Mouse (Mus musculus): Measurements from ENCODE around the gene Atg4d. TPM values are rescaled to one million over a fixed set of nuclear protein-coding genes. Genes with fewer than 3 reads are reported as not detected.
"Not testable (repeated sequence)": the region's sequence is repeated elsewhere in the genome, so short reads cannot be mapped to it uniquely, and the experiment has no call there.

The Atg4d gene
- 36.4 and 40.0 TPM in 2 replicates for polyA plus RNA-seq (2015; fragmentation: Nextera tagmentation; extraction: Ambion mirVana)

GRCm38 (mm10) chr9:21265000-21265561 lies at the start of gene Atg4d:
Atg4d (plus strand) TSS chr9:21265293.
- peak; percentile 100 for DNase-seq (ENCODE audit: low spot score)
- H3K4me1 ChIP-seq (ENCODE audit: insufficient read depth, low read depth, low read length), result peaks cover 15% of the 10 kb centered on the region
- peak within 1 kb of the TSS; percentile 88 for H3K4me2 ChIP-seq (replicated peaks; ENCODE audit: low read depth, low read length)
- WGBS, result 1% methylated on average over 47 of the region's 49 CpGs
- H3K36me3 ChIP-seq (ENCODE audit: insufficient read depth, low read length), result peaks cover 4% of the 10 kb centered on the region
- peak within 1 kb of the TSS; percentile 96 for H3K4me3 ChIP-seq (ENCODE audit: low read depth, low read length)
- peak; percentile 99 for ATAC-seq
- peak within 1 kb of the TSS; percentile 88 for H3K9ac ChIP-seq (replicated peaks; ENCODE audit: low read depth)
- H3K27me3 ChIP-seq (replicated peaks; ENCODE audit: insufficient read depth, low read length), result no peaks in the 10 kb centered on the region
- H3K9me3 ChIP-seq (ENCODE audit: low read length), result no peaks in the 10 kb centered on the region
- H3K27ac ChIP-seq (ENCODE audit: low read length), result peak within 1 kb of the TSS; percentile 81
- TF ChIP-seq CTCF (IDR thresholded peaks at IDR 0.05) (no peak), EP300 (IDR thresholded peaks at IDR 0.05) (peak; percentile 4; the same call in 1 of the 2 replicates)

GRCm38 (mm10) chr9:21216050-21216841 lies 48.8 kb upstream of the Atg4d start:
- WGBS, result 61% methylated on average over 21 of the region's 25 CpGs
- H3K9ac ChIP-seq (replicated peaks; ENCODE audit: low read depth), result no peak overlapping the region
- ATAC-seq (no peak), DNase-seq (ENCODE audit: low spot score) (no peak)
- H3K4me1 ChIP-seq (ENCODE audit: insufficient read depth, low read depth, low read length), result no peaks in the 10 kb centered on the region
- H3K27me3 ChIP-seq (replicated peaks; ENCODE audit: insufficient read depth, low read length), result no peaks in the 10 kb centered on the region
- H3K4me2 ChIP-seq (replicated peaks; ENCODE audit: low read depth, low read length), result no peak overlapping the region
- H3K4me3 ChIP-seq (ENCODE audit: low read depth, low read length), result no peak overlapping the region
- no peak overlapping the region for H3K27ac ChIP-seq (ENCODE audit: low read length)
- H3K36me3 ChIP-seq (ENCODE audit: insufficient read depth, low read length), result no peaks in the 10 kb centered on the region
- no peaks in the 10 kb centered on the region for H3K9me3 ChIP-seq (ENCODE audit: low read length)
- TF ChIP-seq EP300 (IDR thresholded peaks at IDR 0.05), result no peak

- 52% methylated on average over 3 of the region's 3 CpGs for WGBS
- no peak for ATAC-seq
- TF ChIP-seq CTCF (IDR thresholded peaks at IDR 0.05), result peak; percentile 20; the same call in 1 of the 2 replicates
- no peak for TF ChIP-seq EP300 (IDR thresholded peaks at IDR 0.05)
- Histone ChIP-seq H3K27me3 (replicated peaks; ENCODE audit: insufficient read depth, low read length) (no peaks in the 10 kb centered on the region), H3K27ac (ENCODE audit: low read length) (no peak overlapping the region), H3K4me1 (ENCODE audit: insufficient read depth, low read depth, low read length) (no peaks in the 10 kb centered on the region), H3K4me2 (replicated peaks; ENCODE audit: low read depth, low read length) (no peak overlapping the region), H3K36me3 (ENCODE audit: insufficient read depth, low read length) (no peaks in the 10 kb centered on the region), H3K9me3 (ENCODE audit: low read length) (no peaks in the 10 kb centered on the region), H3K9ac (replicated peaks; ENCODE audit: low read depth) (no peak overlapping the region), H3K4me3 (ENCODE audit: low read depth, low read length) (no peak overlapping the region)
- no peak for DNase-seq (ENCODE audit: low spot score)
Observed at GRCm38 (mm10) chr9:21219820-21220219, 45.3 kb upstream of the Atg4d start.

GRCm38 (mm10) chr9:21220490-21221382 lies 44.4 kb upstream of the Atg4d start:
- DNase-seq (ENCODE audit: low spot score), result peak; percentile 95
- 0 out of 2 replicates have a peak overlapping the region, but pooled peaks have one; percentile 9 for H3K27ac ChIP-seq (ENCODE audit: low read length)
- 10% methylated on average over 21 of the region's 21 CpGs for WGBS
- no peak overlapping the region for H3K9ac ChIP-seq (replicated peaks; ENCODE audit: low read depth)
- peak overlapping the region; percentile 32 for H3K4me3 ChIP-seq (ENCODE audit: low read depth, low read length)
- H3K36me3 ChIP-seq (ENCODE audit: insufficient read depth, low read length), result no peaks in the 10 kb centered on the region
- H3K4me2 ChIP-seq (replicated peaks; ENCODE audit: low read depth, low read length), result peak overlapping the region; percentile 49
- no peaks in the 10 kb centered on the region for H3K27me3 ChIP-seq (replicated peaks; ENCODE audit: insufficient read depth, low read length)
- ATAC-seq, result peak; percentile 95
- H3K4me1 ChIP-seq (ENCODE audit: insufficient read depth, low read depth, low read length), result no peaks in the 10 kb centered on the region; the same call in 1 of the 2 replicates
- H3K9me3 ChIP-seq (ENCODE audit: low read length), result no peaks in the 10 kb centered on the region
- TF ChIP-seq CTCF (IDR thresholded peaks at IDR 0.05), result peak; percentile 97
- no peak for TF ChIP-seq EP300 (IDR thresholded peaks at IDR 0.05)

- no peaks in the 10 kb centered on the region for H3K27me3 ChIP-seq (replicated peaks; ENCODE audit: insufficient read depth, low read length)
- H3K9me3 ChIP-seq (ENCODE audit: low read length), result no peaks in the 10 kb centered on the region
- no peak overlapping the region for H3K9ac ChIP-seq (replicated peaks; ENCODE audit: low read depth)
- H3K4me3 ChIP-seq (ENCODE audit: low read depth, low read length), result no peak overlapping the region
- H3K4me1 ChIP-seq (ENCODE audit: insufficient read depth, low read depth, low read length), result no peaks in the 10 kb centered on the region; the same call in 1 of the 2 replicates
- H3K27ac ChIP-seq (ENCODE audit: low read length), result no peak overlapping the region
- 12% methylated on average over 7 of the region's 7 CpGs for WGBS
- no peak for TF ChIP-seq EP300 (IDR thresholded peaks at IDR 0.05)
- peak; percentile 74 for TF ChIP-seq CTCF (IDR thresholded peaks at IDR 0.05)
- H3K36me3 ChIP-seq (ENCODE audit: insufficient read depth, low read length), result no peaks in the 10 kb centered on the region
- ATAC-seq (peak; percentile 57), DNase-seq (ENCODE audit: low spot score) (peak; percentile 89)
- peak overlapping the region; percentile 49; the same call in 1 of the 2 replicates for H3K4me2 ChIP-seq (replicated peaks; ENCODE audit: low read depth, low read length)
Observed at GRCm38 (mm10) chr9:21221383-21221929, 43.6 kb upstream of the Atg4d start.

GRCm38 (mm10) chr9:21223490-21223889 lies 41.6 kb upstream of the Atg4d start:
- H3K4me3 ChIP-seq (ENCODE audit: low read depth, low read length); H3K36me3 ChIP-seq (ENCODE audit: insufficient read depth, low read length); H3K4me1 ChIP-seq (ENCODE audit: insufficient read depth, low read depth, low read length); H3K27ac ChIP-seq (ENCODE audit: low read length); ATAC-seq; H3K9me3 ChIP-seq (ENCODE audit: low read length); H3K9ac ChIP-seq (replicated peaks; ENCODE audit: low read depth); H3K4me2 ChIP-seq (replicated peaks; ENCODE audit: low read depth, low read length); H3K27me3 ChIP-seq (replicated peaks; ENCODE audit: insufficient read depth, low read length); DNase-seq (ENCODE audit: low spot score): not testable (repeated sequence)
- WGBS, result 100% methylated on average over 1 of the region's 2 CpGs

Measured in lung, postnatal 0 days (tissue).